Mouse (Mus musculus) hindbrain, embryonic 13.5 days (tissue): ENCODE measurements around the gene Gm49325. TPM values are rescaled to one million over a fixed set of nuclear protein-coding genes. Genes with fewer than 3 reads are reported as not detected.
"Not testable (repeated sequence)": the region's sequence is repeated elsewhere in the genome, so short reads cannot be mapped to it uniquely, and the experiment has no call there.

Experiments used
- ATAC-seq: fragments of 200-750 bp; cut with Nextera tagmentation; 2 replicates; pipeline ENCODE4 v1.8.0; 2017; ENCODE audit warnings: moderate TSS enrichment; ENCODE audit not compliant: low FRiP score
- H3K27ac ChIP-seq: fragments of 300-500 bp; sonication (generic); 2 replicates; pipeline ENCODE4 v1.5.1; 2015; ENCODE audit warnings: inconsistent platforms, mild to moderate bottlenecking, moderate library complexity
- H3K27me3 ChIP-seq: fragments of 300-500 bp; sonication (generic); 2 replicates; pipeline ENCODE4 v1.6.1; 2015; ENCODE audit warnings: mild to moderate bottlenecking, inconsistent platforms
- H3K36me3 ChIP-seq: fragments of 300-500 bp; sonication (generic); 2 replicates; pipeline ENCODE4 v1.6.1; 2015; ENCODE audit warnings: mild to moderate bottlenecking, inconsistent platforms
- H3K4me1 ChIP-seq: fragments of 300-500 bp; sonication (generic); replicated peaks from 2 replicates; pipeline ENCODE4 v1.6.1; 2015; ENCODE audit warnings: inconsistent platforms
- H3K4me2 ChIP-seq: fragments of 300-500 bp; sonication (generic); 2 replicates; pipeline ENCODE4 v1.6.1; 2015; ENCODE audit warnings: inconsistent platforms, mild to moderate bottlenecking, moderate library complexity
- H3K4me3 ChIP-seq: fragments of 300-500 bp; sonication (generic); 2 replicates; pipeline ENCODE4 v1.5.1; 2015; ENCODE audit warnings: mild to moderate bottlenecking, inconsistent platforms
- H3K9ac ChIP-seq: fragments of 300-500 bp; sonication (generic); 2 replicates; pipeline ENCODE4 v1.6.1; 2015; ENCODE audit warnings: mild to moderate bottlenecking, inconsistent platforms
- H3K9me3 ChIP-seq: fragments of 300-500 bp; sonication (generic); 2 replicates; pipeline ENCODE4 v1.6.1; 2016; ENCODE audit warnings: inconsistent platforms
- WGBS: fragments of 180-500 bp; shearing (Covaris S2); methylation state at CpG from one replicate; pipeline ENCODE4 v1.1.7; 2015; 5-methylcytosine and 5-hydroxymethylcytosine counted together
- microRNA counts: library from miRNA; unstranded; fragments of <30 nt; microRNA quantifications from one replicate; lab custom pipeline; 2016
- microRNA-seq: library from miRNA; unstranded; fragments of <30 nt; microRNA quantifications from one replicate; pipeline ENCODE4, GENCODE M21; 2016
- polyA plus RNA-seq: library from polyadenylated mRNA; unstranded; fragments of >200 nt; fragmentation: Nextera tagmentation; extraction: Ambion mirVana; gene quantifications from 2 replicates; pipeline ENCODE4 v1.2.1, GENCODE M21; 2015

Gm49325 gene
- polyA plus RNA-seq, 1 experiment from 2014 or later: 3.4 TPM

DNA sequence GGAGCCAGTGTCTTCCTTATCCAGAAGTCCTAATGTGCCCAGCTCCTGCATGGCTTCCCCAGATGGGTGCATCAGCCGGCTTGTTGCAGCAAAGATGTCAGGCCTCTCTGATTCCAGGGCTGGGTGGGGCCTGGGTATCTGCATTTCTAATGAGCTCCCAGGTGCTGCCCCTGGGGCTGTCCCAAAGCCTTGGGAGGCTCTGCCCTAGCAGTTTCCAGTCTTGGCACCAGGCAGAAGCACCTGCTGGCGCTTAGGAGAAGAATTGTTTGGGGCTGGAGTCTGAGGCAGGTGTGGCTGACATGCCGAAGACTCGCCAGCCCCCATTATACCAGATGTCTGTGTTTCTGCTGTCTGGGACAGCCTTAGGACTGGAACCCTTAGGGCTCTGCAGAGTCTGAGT lies 64.7 kb downstream of the Gm49325 start:
- WGBS: 80% methylated on average over 4 of the region's 4 CpGs

DNA sequence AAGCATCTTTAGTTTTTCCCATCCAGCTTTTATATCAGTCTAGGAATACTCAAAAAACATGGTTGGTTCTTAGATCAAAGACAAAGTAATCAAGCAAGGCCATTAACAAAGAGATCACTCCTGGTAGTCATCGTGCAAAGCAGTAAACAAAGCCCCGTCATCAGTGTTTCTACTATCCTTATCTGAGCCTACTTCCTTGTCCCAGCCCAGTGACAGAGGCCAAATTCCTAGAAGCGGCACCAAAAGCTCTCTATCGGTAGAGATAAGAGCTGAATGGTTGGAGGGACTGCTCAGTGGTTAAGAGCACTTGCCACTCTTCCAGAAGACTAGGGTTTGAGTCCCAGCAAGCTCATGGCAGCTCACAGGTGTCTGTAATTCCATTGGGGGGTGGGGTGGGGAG lies 65.5 kb downstream of the Gm49325 start:
- Histone ChIP-seq H3K4me1 (no peaks in the 10 kb centered on the region), H3K9me3 (no peaks in the 10 kb centered on the region), H3K27me3 (peaks cover 25% of the 10 kb centered on the region), H3K36me3 (no peaks in the 10 kb centered on the region), H3K4me3 (no peak overlapping the region), H3K9ac (no peak overlapping the region), H3K27ac (no peak overlapping the region), H3K4me2 (no peak overlapping the region)
- 85% methylated on average over 4 of the region's 4 CpGs for WGBS
- ATAC-seq: no peak

More for the DNA sequence above, 64.7 kb downstream of the Gm49325 start:
- Histone ChIP-seq H3K4me3 (no peak overlapping the region), H3K4me1 (no peaks in the 10 kb centered on the region), H3K4me2 (no peak overlapping the region), H3K36me3 (no peaks in the 10 kb centered on the region), H3K9me3 (no peaks in the 10 kb centered on the region), H3K27me3 (peaks cover 17% of the 10 kb centered on the region), H3K27ac (no peak overlapping the region), H3K9ac (no peak overlapping the region)
- no peak for ATAC-seq

DNA sequence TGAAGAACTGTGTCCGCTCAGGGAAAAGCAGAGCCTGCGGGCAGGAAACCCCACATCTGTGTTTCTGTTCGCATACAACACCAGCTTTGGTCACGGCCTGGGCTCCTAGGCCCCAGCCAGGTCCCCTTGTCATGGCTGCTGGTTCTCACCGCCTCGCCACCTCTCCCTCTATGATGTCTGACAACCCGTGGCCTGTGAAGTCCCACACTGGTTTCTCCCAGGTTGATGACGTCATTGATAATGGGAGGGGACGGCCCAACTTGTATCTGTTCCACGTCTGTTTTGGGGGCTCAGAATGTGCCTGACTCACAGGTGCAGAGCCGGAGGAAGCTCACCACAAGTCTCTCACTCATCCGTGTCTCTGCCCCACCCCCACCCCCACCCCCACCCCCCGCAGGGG lies 67.8 kb downstream of the Gm49325 start:
- no peak overlapping the region for H3K4me2 ChIP-seq
- H3K36me3 ChIP-seq: no peaks in the 10 kb centered on the region
- ATAC-seq: no peak
- peaks cover 47% of the 10 kb centered on the region for H3K27me3 ChIP-seq
- WGBS: 59% methylated on average over 13 of the region's 13 CpGs
- no peak overlapping the region for H3K27ac ChIP-seq
- H3K4me1 ChIP-seq: peaks cover 14% of the 10 kb centered on the region
- no peaks in the 10 kb centered on the region for H3K9me3 ChIP-seq
- H3K4me3 ChIP-seq: no peak overlapping the region
- no peak overlapping the region for H3K9ac ChIP-seq

DNA sequence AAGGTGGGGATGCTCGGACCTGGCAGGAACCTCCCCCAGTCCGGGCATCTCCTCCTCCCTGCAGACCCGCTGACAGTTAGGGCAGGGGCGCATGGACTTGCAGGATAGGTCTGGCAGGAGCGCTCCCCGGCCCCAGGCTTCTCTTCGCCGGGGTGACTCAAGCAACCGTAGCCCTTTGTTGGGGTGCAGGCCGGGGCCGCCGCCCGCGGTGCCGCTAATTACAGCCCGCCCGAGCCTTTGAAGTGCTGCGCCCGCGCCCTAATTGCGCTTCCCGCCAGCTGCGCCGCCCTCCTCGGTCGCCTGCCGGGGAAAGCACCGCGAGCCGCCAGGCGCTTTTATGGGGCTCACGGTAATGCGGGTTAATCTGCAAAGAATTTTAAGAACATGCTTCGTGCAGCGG lies 71.6 kb downstream of the Gm49325 start:
- Histone ChIP-seq H3K4me2 (peak overlapping the region; percentile 71), H3K9me3 (no peaks in the 10 kb centered on the region), H3K36me3 (no peaks in the 10 kb centered on the region), H3K9ac (peak overlapping the region; percentile 53), H3K27me3 (peaks cover 56% of the 10 kb centered on the region), H3K4me1 (peaks cover 14% of the 10 kb centered on the region), H3K27ac (no peak overlapping the region), H3K4me3 (peak overlapping the region; percentile 37)
- WGBS: under 1% methylated on average over 34 of the region's 35 CpGs
- ATAC-seq: 0 out of 2 replicates have a peak, but pooled peaks have one; percentile 52

DNA sequence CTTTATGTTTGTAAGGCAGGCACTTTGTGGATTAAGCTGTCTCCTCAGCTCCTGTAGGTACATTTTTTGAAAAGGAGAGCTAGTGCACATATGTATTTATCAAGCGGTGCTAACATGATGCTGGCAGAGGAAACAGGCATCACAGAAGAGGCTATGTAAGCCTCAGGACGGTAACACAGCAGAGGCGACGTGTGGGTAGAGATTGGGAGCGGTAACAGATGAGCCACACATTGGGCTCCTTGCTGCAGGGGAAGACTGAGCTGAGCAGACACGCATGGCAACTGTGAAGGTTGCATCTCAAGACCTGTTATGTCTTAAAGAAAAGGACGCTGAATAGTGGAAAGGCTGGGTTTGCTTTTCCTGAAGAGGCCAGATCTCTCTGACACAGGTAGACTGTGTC lies 77.0 kb downstream of the Gm49325 start:
- H3K36me3 ChIP-seq: no peaks in the 10 kb centered on the region
- no peaks in the 10 kb centered on the region for H3K9me3 ChIP-seq
- no peak overlapping the region for H3K4me3 ChIP-seq
- H3K4me2 ChIP-seq: no peak overlapping the region
- no peak overlapping the region for H3K27ac ChIP-seq
- WGBS: 77% methylated on average over 7 of the region's 7 CpGs
- H3K4me1 ChIP-seq: peaks cover 24% of the 10 kb centered on the region
- no peak for ATAC-seq
- peaks cover 59% of the 10 kb centered on the region for H3K27me3 ChIP-seq
- H3K9ac ChIP-seq: no peak overlapping the region

DNA sequence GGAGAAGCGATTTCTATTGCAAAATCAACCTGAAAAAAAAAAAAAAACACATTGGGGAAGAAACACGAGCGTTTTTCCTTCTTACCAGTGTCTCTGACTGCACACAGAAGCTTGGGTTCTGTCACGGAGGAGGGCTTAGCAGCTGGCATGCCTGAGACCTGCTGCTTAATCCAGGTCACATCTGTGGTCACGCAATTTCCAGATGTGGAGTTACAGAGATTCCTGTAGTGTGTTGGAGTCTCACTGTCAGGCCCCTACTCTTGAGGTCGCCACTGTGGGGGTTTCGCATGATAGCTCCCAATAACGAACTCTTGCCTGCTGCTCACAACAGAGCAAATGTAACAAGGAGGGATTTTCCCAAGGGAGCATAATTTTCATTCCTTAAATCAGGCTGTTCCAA lies 78.2 kb downstream of the Gm49325 start:
- H3K4me1 ChIP-seq: peaks cover 23% of the 10 kb centered on the region
- no peak overlapping the region for H3K4me2 ChIP-seq
- WGBS: 39% methylated on average over 8 of the region's 8 CpGs
- ATAC-seq: no peak
- H3K9ac ChIP-seq: no peak overlapping the region
- no peaks in the 10 kb centered on the region for H3K36me3 ChIP-seq
- H3K9me3 ChIP-seq: no peaks in the 10 kb centered on the region
- H3K27me3 ChIP-seq: peaks cover 58% of the 10 kb centered on the region
- H3K27ac ChIP-seq: no peak overlapping the region
- H3K4me3 ChIP-seq: no peak overlapping the region

DNA sequence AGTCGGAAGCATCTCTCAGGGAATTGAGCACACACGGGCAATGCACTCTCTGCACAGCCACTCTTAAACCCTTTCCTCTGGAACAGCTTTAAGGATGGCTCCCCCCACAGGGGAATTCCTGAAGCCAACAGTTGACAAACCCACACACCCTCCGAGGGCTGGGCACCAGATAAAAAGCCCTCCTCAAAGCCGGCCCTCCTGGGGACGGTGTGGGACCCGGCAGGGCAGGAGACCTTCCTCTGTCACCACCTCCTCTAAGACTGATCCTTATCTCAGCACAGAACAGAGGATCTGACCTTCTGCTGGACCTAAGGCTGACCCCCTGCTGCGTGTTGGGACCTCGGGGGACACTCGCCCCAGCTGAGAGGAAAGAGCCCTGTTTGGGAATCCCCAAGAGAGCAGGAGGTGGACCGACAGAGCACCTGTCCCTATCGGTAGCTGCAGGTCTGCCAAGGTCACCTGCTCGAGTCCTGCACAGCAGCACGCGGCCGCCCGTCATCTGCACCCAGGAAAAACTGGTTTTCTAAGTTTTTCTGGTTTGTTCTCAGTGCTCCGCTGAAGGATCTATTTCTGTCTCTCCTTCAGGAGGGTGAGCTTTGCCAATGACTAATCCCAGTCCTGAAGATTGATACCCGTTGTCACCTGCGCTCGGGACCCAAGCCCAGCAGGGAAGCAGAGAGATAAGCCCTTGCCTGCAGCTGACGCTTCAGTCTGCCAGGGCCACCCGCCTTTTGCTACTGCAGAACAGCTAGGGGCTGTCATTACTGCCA lies 80.1 kb downstream of the Gm49325 start, which contains the start of gene Tspear:
Gene Tspear, plus strand, starts transcription at position 675 of the 770 bp plus-strand sequence.
- Histone ChIP-seq H3K4me1 (peaks cover 33% of the 10 kb centered on the region), H3K27ac (no peak within 1 kb of the TSS), H3K4me2 (no peak within 1 kb of the TSS), H3K4me3 (no peak within 1 kb of the TSS), H3K9ac (no peak within 1 kb of the TSS), H3K27me3 (peaks cover 53% of the 10 kb centered on the region), H3K9me3 (no peaks in the 10 kb centered on the region), H3K36me3 (no peaks in the 10 kb centered on the region)
- 7% methylated on average over 22 of the region's 22 CpGs for WGBS
- no peak for ATAC-seq

DNA sequence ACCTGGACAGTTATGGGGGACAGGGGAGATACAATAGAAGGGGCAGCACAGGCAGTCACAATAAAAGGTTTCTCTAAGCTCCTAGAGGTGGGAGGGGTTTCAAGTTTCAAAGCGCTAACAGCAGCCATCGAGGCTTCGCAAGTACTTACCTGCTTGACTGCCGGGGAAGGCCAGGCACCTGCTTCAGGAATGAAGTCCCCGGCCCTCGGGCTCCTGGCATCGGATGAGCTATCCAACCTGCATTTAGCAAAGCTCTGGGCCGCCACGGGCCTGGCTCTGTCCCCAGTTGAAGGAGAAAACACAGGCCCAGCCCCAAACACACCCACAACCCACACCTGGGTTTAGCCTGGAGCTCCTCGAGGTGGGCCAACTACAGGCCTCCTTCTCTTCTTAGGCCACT lies 81.0 kb downstream of the Gm49325 start:
- no peak for ATAC-seq
- Histone ChIP-seq H3K4me3 (no peak overlapping the region), H3K36me3 (no peaks in the 10 kb centered on the region), H3K27ac (no peak overlapping the region), H3K9me3 (no peaks in the 10 kb centered on the region), H3K9ac (no peak overlapping the region), H3K27me3 (peaks cover 53% of the 10 kb centered on the region), H3K4me1 (peaks cover 33% of the 10 kb centered on the region), H3K4me2 (no peak overlapping the region)
- WGBS: 31% methylated on average over 10 of the region's 10 CpGs

DNA sequence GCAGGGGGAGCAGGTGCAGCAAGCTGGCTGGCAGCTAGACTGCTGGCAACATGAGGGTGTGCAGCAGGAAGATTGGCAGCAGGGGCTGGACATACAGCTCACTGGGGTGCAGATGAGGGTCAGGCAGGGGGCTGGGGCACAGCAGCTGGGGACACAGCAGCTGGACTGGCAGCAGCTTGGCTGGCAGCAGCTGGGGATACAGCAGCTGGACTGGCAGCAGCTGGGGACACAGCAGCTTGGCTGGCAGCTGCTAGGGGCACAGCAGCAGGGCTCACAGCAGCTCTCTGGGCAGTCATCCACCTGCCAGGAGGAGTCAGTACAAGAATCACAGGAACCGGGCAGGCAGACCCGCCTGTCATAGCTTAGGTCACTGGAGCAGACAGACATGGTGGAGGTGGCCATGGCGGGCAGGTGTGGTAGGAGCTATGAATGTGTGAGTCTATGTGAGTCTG lies 84.4 kb downstream of the Gm49325 start, which contains the start of gene Gm19402:
Gene Gm19402, minus strand, starts transcription at position 402 of the 452 bp plus-strand sequence.
- peaks cover 26% of the 10 kb centered on the region for H3K4me1 ChIP-seq
- not testable (repeated sequence) for H3K4me2 ChIP-seq, H3K9ac ChIP-seq, ATAC-seq, H3K36me3 ChIP-seq, H3K4me3 ChIP-seq, H3K27ac ChIP-seq, H3K9me3 ChIP-seq
- WGBS: 78% methylated on average over 3 of the region's 3 CpGs
- H3K27me3 ChIP-seq: peaks cover 36% of the 10 kb centered on the region

MicroRNAs within 50 kb of the gene (microRNA counts, 519-probe panel; counts per million panel counts)
- 51.3 counts per million for microRNA mmu-miR-1930 (lab: Ali Mortazavi, UCI)

Small RNAs within 50 kb of the gene (microRNA-seq; reads per million reads assigned to microRNA genes)
- gene Mir1930: 10.2 reads per million, percentile 24 among the genes with 10 or more reads in this experiment

Other genes starting within 250 kb of the Gm49325 start
- gene Adarb1, start 187.9 kb upstream of the Gm49325 start, polyA plus RNA-seq: 12.0 and 13.4 TPM in 2 replicates
- 41.2 and 41.8 TPM in 2 replicates for gene Fam207a, start 90.4 kb upstream of the Gm49325 start, polyA plus RNA-seq
- 0.67 and 0.90 TPM in 2 replicates for gene Itgb2, start 75.9 kb upstream of the Gm49325 start, polyA plus RNA-seq
- 69.0 and 71.9 TPM in 2 replicates for gene Pttg1ip, start 24.5 kb upstream of the Gm49325 start, polyA plus RNA-seq
- gene Sumo3, start 100 bp upstream of the Gm49325 start, polyA plus RNA-seq: 271 and 274 TPM in 2 replicates
- gene Ube2g2, start 16.1 kb downstream of the Gm49325 start, polyA plus RNA-seq: 94.5 and 95.0 TPM in 2 replicates
- gene Tspear, start 80.4 kb downstream of the Gm49325 start, polyA plus RNA-seq: 0.74 and 0.82 TPM in 2 replicates
- gene Gm19402, start 84.6 kb downstream of the Gm49325 start, polyA plus RNA-seq: not detected in 2 replicates
- gene Gm9508, start 91.0 kb downstream of the Gm49325 start, polyA plus RNA-seq: not detected in 2 replicates
- gene Gm10272, start 100.4 kb downstream of the Gm49325 start, polyA plus RNA-seq: not detected in 2 replicates
- gene Gm10024, start 105.3 kb downstream of the Gm49325 start, polyA plus RNA-seq: not detected in 2 replicates
- gene Gm10142, start 109.6 kb downstream of the Gm49325 start, polyA plus RNA-seq: not detected in 2 replicates
- gene Krtap12-1, start 114.4 kb downstream of the Gm49325 start, polyA plus RNA-seq: not detected in 2 replicates
- gene Gm10100, start 120.3 kb downstream of the Gm49325 start, polyA plus RNA-seq: not detected in 2 replicates
- gene Gm18596, start 136.4 kb downstream of the Gm49325 start, polyA plus RNA-seq: not detected in 2 replicates
- gene Gm9736, start 145.2 kb downstream of the Gm49325 start, polyA plus RNA-seq: not detected in 2 replicates
- not detected in 2 replicates for gene Gm3233, start 153.5 kb downstream of the Gm49325 start, polyA plus RNA-seq
- not detected in 2 replicates for gene Gm3238, start 165.1 kb downstream of the Gm49325 start, polyA plus RNA-seq
- not detected in 2 replicates for gene Gm7138, start 170.7 kb downstream of the Gm49325 start, polyA plus RNA-seq
- not detected in 2 replicates for gene Gm3250, start 176.3 kb downstream of the Gm49325 start, polyA plus RNA-seq
- not detected in 2 replicates for gene Gm7137, start 182.0 kb downstream of the Gm49325 start, polyA plus RNA-seq
- gene Gm9639, start 188.9 kb downstream of the Gm49325 start, polyA plus RNA-seq: not detected in 2 replicates
- gene Gm19668, start 192.9 kb downstream of the Gm49325 start, polyA plus RNA-seq: not detected in 2 replicates
- not detected in 2 replicates for gene Gm9507, start 205.6 kb downstream of the Gm49325 start, polyA plus RNA-seq
- not detected in 2 replicates for gene Gm2696, start 208.5 kb downstream of the Gm49325 start, polyA plus RNA-seq
- gene Krtap10-4, start 220.9 kb downstream of the Gm49325 start, polyA plus RNA-seq: not detected in 2 replicates
- not detected in 2 replicates for gene Krtap10-10, start 229.8 kb downstream of the Gm49325 start, polyA plus RNA-seq
- gene Gm36176, start 240.6 kb downstream of the Gm49325 start, polyA plus RNA-seq: not detected in 2 replicates
- gene Gm10318, start 246.7 kb downstream of the Gm49325 start, polyA plus RNA-seq: not detected in 2 replicates